Mouse (Mus musculus): ENCODE results near the gene Ripply3.

DNA sequence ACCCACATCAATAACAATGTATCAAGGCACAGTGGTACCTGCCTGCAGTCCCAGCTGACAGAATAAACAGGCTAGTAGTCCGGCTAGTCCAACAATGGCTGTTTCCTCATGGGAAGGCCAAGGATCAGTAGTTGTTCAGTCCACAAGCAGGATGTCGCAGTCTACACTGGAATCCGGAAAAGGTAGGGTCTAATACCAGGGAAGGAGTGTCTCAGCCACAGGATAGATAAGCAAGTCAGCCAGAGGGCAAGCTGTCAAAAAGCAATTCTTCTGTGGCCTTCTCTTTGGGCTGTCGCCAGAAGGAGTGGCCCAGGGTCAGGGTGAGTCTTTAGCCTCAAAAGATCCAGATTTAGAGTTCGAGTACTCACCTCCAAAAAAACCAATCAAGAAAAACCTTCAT is 10.5 kb upstream of the Ripply3 start:
- TF ChIP-seq POLR2A (IDR thresholded peaks at IDR 0.05; ENCODE audit: borderline replicate concordance, insufficient read depth, low read length) (no peak), CTCF (IDR thresholded peaks at IDR 0.05; ENCODE audit: borderline replicate concordance, insufficient read depth, low read depth, low read length) (no peak)

Measured in cerebellum, adult 2 months (tissue).